Mouse (Mus musculus) large intestine, adult 2 months (tissue): Measurements from ENCODE around the gene Csnk1g1. TPM values are rescaled to one million over a fixed set of nuclear protein-coding genes. Genes with fewer than 3 reads are reported as not detected.

Experiments used
- DNase-seq: peaks from one replicate; pipeline ENCODE4 v3.0.0-alpha.2; 2012; ENCODE audit warnings: low read depth, low spot score
- WGBS: fragments of 180-500 bp; shearing (Covaris S2); methylation state at CpG from one replicate; pipeline ENCODE4 v1.1.7; 2018; 5-methylcytosine and 5-hydroxymethylcytosine counted together
- polyA plus RNA-seq: library from polyadenylated mRNA; depleted of rRNA; stranded (reverse); fragments of >200 nt; gene quantifications from 2 replicates; pipeline ENCODE4 v1.2.3, GENCODE M21; 2012; rRNA removed

Gene Csnk1g1
- 4.1 and 7.6 TPM in 2 replicates for polyA plus RNA-seq

DNA sequence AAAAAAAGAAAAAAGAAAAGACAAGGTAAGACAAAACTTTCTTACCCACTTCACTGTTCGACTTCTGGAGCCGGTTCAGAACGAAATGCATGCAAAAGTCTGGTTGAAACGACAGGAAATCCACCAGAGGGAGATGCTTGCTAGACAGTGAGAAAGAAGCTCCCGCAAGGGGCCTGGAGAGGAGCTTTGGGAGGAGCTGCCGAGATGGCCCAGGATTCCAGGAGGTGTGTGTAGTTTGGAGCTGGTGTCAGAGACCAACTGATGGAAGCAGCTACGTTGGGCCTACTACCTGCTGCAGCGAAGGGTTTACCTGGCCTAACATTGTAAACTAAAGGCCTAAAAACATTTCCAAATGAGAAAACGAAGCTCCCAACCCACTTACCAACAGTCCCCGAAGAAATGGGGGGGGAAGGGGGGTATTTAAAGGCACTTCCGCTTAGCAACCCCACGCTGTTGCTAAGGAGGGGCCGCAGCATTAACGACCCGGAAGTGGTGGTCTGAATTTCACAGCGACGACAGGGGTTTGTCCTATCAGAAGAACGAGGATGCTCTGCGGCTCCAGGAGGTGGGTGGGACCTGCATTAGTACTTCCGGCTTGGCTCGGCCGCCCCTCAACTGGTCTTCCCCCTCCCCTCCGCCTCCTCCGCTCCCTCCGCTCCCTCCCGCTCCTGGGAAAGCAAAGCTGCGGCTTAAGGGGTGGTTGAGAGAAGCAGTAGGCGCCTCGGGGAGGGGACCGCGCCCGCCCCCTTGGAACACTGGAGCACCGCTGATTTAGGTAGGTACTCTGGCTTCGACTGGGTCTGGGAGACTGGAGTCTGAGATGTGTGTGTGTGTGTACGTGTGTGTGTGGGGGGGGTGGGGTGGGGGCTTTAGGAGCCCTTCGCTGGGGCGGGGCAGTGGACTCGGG, at the start of gene Csnk1g1, which contains the start of gene Trip4:
Gene Csnk1g1 (plus strand): TSS at position 531 of the 907 bp plus-strand sequence.
Gene Trip4 (minus strand): TSS at position 401 of the 907 bp plus-strand sequence.
- peak; percentile 78 for DNase-seq
- under 1% methylated on average over 38 of the region's 38 CpGs for WGBS

DNA sequence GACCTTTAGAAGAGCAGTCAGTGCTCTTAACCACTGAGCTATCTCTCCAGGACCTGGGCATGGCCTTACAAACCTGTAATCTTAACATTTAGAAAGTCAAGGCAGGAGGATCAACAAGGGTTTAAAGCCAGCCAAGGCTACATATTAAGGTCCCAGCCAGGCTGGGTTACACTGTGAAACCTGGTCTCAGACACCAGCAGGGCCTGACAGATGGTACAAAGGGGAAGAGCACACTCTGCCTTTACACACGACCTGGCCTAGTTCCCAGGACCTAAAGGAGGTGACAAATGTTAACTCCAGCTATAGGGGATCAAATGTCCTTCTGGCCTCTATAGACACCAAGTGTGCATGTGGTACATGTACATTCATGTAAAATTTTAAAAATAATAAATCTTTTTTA, 49.1 kb upstream of the Csnk1g1 start:
- 81% methylated on average over 1 of the region's 1 CpGs for WGBS
- DNase-seq, result no peak

DNA sequence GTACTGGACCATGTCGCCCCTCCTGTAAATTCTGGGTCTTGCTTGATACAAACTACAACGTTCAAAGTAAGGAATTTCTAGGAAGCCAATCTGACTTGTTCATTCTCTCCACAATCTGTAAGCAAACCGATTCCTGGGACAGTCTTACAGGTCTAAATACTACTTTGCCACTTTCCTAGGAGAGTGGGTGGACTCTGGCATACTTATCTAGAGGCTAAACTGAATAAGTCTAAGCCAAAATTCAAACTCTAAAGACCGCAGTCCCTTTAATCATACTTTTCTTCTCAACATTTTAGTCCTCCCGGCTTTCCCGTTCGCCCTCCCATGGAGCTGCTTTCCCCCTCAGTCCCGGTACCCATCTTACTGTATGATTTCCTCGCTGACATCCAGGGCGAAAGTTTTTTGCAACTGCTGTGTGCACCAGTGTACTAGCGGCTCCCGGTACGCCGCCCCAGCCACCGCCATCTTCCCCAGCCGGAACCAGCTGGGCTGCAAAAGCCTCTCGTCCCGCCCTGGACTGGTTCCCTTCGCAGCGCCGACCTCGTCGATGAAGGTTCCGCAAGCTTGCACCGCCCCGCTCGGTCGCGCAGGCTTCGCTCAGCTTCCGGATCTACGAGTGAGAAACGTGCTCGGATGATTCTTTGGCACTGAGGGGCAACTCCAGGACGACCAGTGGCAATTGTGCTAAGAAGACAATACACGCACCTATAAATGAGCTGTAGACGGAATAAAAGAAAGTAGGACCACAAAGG, 24.0 kb upstream of the Csnk1g1 start:
- under 1% methylated on average over 37 of the region's 37 CpGs for WGBS
- peak; percentile 75 for DNase-seq

DNA sequence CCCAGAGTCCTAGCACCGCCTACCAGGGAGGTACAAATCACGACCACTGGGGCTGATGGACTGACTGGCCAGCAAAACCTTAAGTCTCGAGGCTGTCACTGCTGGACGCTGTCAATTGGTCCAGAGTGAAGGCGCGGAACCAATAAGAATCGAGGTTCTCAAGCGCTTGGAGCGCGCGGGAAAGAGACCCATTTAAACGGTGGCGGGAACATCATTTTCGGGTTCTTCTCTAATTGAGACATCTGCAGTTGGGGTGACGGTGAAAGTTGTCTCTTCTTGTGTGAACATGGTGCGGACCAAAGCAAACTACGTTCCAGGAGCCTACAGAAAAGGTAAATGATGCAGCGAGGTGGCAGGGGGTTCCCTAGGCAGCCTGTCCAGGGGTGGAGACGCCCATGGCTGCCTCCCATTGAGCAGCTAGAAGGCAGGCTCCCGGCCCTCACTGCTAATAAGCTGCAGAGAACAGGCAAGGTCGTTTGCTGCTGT, 18.5 kb upstream of the Csnk1g1 start, which contains the start of gene Pclaf:
Gene Pclaf (plus strand): TSS at position 95 of the 486 bp plus-strand sequence.
- peak; percentile 74 for DNase-seq
- under 1% methylated on average over 21 of the region's 21 CpGs for WGBS

DNA sequence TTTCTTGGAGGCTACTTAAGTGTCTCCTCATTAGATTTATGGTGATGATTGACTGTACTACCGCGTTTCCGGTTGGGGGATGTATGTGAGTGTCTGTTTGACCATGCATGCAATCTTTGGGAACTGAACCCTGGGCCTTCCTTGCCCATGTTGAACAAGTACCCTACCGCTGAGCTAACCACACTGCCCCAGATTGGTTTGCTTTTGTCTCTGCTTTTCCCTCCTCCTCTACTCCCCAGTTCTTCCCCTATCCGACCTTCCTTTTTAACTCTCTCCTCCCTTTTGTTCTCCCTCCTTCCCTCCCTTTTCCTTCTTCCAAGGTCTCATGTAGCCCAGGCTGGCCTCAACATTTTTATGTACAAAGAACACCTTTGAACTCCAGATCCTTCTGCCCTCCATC, 17.6 kb upstream of the Csnk1g1 start:
- 3% methylated on average over 5 of the region's 5 CpGs for WGBS
- DNase-seq, result no peak

DNA sequence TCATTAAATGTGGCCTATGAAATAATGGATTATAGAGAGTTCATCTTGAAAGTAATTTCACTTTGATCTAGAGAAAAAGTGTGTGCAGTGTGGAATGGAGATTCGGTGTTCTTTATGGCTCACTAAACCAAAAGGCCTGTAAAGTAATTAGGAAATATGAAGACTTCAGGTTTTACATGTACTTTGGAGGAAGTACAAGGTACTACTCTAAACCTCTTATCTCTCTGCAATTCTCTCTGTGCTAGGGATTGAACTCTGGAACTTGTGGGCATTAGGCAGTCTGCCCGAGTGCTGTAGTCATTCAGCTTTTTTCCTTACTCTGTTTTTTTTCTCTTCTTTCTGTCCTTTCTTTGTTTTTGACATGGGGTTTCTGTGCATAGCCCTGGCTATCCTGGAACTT, 11.7 kb upstream of the Csnk1g1 start:
- DNase-seq, result peak; percentile 28
- 39% methylated on average over 2 of the region's 2 CpGs for WGBS

DNA sequence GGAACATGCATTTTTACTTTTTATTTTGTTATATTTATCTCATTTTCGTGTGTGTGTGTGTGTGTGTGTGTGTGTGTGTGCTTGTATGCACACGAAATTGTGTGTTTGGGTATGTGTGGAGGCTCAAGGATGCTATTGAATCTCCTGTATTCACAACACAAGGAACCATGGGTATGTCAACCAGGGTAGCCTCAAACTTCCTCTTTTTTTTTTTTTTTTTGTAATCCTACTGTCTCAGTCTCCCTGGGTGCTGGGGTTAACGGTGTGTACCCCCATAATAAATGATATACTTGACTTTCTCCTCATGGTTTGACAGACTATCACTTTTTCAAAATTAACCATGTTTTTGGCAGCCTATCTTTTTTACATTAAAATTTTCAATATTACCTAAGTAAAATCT, 5.8 kb upstream of the Csnk1g1 start:
- no peak for DNase-seq
- WGBS, result 93% methylated on average over 3 of the region's 3 CpGs

DNA sequence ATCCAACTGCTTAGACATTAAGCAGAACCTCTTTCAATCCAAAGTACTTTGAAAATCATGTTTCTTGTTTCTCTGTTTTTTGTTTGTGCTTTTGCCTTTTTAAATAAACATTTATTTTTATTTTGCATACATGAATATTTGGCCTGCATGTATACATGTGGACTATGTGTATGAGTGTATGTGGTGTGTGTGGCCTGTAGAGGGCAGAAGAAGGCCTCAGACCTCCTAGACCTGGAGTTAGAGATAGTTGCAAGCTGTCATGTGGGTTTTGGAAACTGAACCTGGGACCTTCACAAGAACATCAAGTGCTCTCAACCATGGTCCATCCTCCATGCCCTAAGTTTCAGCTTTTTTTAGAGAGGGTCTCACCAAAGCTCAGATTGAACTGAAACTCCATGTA, 5.3 kb upstream of the Csnk1g1 start:
- no peak for DNase-seq

DNA sequence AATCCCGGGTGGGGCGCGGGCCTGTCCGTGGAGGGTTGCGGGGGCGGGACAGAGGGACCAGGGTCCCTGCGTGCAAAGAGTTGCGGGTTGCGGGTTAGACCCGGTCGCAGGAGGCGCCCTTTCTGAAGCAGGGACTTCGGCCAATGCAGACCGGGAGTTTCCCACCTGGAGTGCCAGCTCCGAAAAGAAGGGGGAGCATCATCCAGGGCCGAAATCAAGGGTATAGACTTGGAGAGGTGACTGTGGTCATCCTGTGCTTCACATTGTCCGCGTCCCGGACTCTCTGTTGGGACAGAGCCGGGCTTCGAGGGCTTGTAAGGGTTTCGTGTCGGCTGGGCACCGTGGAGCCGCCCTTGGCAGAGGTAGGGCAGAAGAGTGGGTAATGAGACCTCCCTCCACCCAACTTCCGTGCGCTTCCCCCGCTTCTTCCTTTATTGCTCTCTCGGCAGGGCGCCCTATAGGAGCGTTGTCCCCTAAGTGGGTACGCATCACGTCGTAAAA, 627 bp downstream of the Csnk1g1 start:
- no peak for DNase-seq
- 1% methylated on average over 34 of the region's 34 CpGs for WGBS

DNA sequence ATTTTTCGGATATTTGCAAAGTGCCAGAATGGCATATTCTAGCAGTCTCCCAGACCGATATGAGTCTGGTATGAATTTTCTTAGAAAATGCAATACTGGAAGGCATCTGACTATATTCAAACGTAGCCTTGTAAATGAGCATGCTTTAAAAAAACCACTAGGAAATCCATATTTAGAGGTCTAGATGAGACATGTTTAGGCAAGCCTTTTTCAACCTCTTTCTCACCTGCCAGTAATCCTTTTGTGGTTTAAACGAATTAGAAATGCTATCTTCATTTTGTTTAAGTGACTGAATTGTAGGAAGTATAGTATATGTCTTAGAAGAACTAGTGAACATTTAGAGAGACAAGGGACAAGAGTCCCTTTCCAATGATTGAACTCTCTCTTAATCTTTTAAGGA, 1.1 kb downstream of the Csnk1g1 start:
- WGBS, result under 1% methylated on average over 4 of the region's 4 CpGs
- no peak for DNase-seq

DNA sequence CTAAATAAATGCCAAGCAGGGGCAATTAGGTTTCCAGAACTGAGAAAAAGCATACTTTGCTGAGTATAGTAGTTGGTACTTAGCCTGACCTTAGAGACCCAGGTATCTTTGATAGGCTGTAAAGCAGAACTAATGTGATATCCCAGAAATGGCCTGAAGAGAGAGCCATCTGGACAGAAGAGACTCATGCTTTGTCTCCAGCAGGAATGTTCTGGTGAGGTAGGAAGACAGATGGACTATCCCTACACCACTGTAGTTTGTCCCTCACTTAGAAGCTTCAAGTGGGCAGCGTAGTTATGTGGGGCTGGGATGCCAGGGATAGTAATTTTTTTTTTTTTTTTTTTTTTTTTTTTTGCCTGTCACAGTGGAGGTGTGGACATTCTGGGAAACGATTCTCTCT, 5.3 kb downstream of the Csnk1g1 start:
- no peak for DNase-seq
- WGBS, result 56% methylated on average over 2 of the region's 2 CpGs

DNA sequence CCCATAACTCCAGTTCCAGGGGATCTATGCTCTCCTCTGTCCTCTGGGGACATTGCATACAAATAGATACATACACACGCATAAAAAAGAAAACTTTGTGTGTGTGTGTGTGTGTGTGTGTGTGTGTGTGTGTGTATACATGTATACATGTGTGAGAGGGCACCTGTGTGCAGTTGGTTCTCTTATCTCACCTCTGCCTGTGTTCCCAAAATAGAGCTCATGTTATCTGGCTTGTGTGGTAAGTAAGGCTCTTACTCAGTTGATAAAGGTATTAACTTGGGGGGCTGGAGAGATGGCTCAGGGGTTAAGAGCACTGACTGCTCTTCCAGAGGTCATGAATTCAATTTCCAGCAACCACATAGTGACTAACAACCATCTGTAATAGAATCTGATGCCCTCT, 8.3 kb downstream of the Csnk1g1 start:
- WGBS, result 66% methylated on average over 1 of the region's 1 CpGs
- DNase-seq, result no peak

DNA sequence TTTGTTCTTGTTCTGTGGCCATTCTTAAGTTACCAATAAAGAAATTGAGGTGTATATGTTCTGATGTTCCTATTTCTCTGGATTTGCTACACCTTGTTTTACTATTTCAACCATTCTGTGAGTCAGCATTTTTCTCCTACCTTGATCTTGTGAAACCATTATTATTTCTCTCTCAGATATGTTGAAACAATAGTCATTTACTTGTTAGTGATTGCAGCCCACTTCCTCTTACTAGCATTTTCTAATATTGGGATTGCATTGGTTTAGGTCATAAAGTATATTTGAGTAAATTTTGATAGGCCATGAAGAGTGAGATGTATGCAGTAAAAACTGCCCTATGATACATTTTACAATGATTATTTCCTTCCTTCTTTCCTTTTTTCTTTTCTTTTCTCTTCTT, 19.7 kb downstream of the Csnk1g1 start:
- DNase-seq, result no peak

DNA sequence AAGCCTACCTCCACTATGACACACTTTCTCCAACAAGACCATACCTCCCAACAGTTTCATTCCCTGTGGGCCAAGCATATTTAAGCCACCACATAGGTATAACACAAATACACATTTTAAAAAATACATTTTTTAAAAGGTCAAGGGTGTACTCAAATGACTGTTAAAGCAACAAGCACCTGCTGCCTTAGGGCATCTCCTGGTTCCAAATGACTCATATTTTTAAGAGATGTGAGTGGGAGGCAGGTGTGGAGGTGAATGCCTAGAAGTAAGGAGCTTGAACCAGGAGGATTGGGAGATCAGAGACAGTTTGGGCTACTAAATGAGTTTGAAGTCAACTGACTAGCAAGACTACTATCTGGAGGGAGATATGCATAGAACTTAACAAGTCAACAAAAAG, 21.1 kb downstream of the Csnk1g1 start:
- DNase-seq, result no peak

DNA sequence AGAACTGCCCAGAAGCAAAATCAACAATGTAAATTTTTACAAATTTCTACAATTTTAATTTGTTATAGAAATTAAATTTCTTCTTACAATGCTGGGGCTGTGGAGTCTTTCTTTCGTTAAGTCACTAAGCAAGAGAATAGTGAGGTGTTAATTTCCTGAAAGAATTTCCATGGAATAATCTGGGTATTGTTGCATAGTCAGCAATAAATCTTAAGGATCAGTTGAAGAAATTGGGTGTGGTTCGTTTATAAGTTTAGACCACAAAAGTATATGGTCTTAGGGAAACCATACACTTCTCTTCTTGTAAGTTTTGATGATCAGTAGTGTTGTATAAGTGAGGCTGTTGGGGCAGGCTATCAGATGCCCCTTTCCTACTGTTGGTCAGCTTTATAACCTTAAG, 28.8 kb downstream of the Csnk1g1 start:
- WGBS, result 43% methylated on average over 2 of the region's 2 CpGs
- no peak for DNase-seq

DNA sequence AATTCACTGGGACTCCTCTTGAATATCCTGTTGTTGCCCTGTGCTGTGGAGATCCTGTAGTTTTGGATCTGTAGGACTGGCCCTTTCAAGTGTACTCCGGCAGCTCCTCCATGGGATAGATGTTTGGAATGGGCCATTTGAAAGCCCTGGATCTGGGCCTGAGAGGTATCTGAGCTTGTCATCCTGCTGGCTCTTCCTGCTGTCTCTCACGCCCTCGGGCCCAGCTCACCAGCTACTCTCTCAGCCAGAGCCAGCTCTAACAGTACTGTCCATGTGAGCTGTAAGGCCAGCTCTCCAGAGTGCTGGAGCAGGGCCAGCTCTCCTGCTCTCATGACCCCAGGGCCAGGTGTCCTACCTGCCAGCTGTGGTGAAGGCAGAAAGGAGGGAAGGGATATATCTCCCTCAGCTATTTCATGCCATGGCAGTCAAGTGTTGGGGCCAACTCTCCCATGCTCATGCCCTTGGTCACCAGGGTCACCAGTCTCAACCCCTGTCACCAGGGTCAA, 42.4 kb downstream of the Csnk1g1 start:
- WGBS, result 81% methylated on average over 3 of the region's 3 CpGs
- no peak for DNase-seq

DNA sequence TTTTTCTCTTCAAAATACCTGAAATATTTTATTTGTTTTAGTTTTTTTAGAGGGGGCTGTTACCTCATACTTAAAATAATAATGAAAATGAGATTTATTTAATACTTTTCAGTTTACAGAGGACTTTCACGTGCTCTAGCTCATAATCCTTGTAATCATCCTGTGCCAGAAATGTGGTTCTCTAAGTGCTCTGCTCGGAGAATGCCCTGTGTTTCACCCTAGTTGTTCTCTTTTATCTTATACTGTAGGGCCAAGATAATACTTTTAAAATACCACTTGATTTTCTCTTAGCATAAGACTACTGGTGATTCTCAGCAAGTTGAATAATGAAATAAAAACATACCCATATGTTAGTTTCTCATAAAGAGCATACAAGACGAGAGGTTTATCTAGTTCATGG, 61.3 kb downstream of the Csnk1g1 start:
- no peak for DNase-seq
- WGBS, result 80% methylated on average over 3 of the region's 3 CpGs

DNA sequence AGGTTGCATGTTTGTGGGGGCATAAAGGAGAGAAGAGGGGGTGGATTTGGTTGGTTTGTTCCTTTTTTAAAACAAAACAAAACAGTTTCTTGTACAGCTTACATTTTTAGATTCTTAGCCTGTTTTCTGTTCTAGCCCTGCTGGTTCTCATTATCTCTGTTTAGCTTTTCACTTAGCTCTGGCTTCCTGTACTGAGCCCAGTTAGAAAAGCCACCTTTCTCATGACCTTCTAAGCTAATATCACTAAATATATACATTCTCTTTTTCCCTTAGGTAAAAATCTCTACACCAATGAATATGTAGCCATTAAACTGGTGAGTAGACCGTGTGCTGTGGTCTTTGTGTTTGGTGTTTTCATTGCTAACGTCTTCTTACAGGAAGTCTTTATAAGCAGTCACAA, 64.5 kb downstream of the Csnk1g1 start:
- 81% methylated on average over 2 of the region's 2 CpGs for WGBS
- no peak for DNase-seq

DNA sequence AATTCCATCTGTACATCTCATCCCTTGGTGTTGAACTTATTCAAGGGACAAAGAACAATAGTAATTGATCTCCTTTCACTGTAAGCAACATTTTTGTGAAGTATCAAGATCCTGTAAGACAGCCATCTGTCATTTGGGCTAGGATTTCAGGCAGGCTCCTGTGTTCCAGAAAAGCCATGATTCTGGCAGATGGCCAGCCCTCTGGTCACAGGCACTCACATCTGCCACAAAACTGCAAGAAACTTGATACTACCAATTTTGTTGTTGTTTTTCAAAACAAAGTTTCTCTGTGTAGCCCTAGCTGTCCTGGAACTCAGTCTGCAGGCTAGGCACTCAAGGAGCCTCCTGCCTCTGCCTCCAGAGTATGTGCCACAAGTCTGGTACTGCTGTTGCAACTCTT, 67.2 kb downstream of the Csnk1g1 start:
- no peak for DNase-seq

DNA sequence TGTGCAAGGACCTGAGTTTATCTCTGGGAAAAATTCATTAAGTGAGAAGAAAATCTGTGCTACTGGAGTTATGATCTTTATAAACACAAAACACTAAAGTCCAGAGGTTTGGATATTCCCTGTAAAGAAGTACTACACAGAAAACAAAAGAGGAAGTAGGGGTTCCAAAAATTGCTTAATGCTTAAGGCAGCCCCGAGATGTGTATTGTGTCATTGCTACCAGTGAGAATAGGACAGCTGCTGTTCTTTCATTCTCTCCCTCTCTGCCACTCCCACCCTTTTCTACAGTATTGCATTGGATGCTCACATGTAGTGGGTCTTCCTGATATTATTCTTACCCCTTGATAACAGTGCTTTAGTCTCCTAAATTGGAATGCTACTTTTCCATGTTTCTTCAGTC, 74.1 kb downstream of the Csnk1g1 start:
- WGBS, result 78% methylated on average over 1 of the region's 1 CpGs
- DNase-seq, result no peak
